Mouse (Mus musculus): ENCODE data around the gene Gm20388.

Gene Gm20388

GRCm38 (mm10) chr8:121474161-121474897 is 1563.7 kb downstream of the Gm20388 start:
- in situ Hi-C loops (cut with MboI): no loop called here

- in situ Hi-C loops (cut with MboI): no loop called here
Observed at GRCm38 (mm10) chr8:121474898-121475284, 1564.2 kb downstream of the Gm20388 start.

- in situ Hi-C loops (cut with MboI): no loop called here
Observed at GRCm38 (mm10) chr8:121477851-121478547, 1567.4 kb downstream of the Gm20388 start.

GRCm38 (mm10) chr8:121479144-121479543 is 1568.5 kb downstream of the Gm20388 start:
- in situ Hi-C loops (cut with MboI): no loop called here

- in situ Hi-C loops (cut with MboI): no loop called here
Observed at GRCm38 (mm10) chr8:121480411-121481031, 1569.9 kb downstream of the Gm20388 start.

GRCm38 (mm10) chr8:121484072-121484782 is 1573.6 kb downstream of the Gm20388 start:
- in situ Hi-C loops (cut with MboI): no loop called here

GRCm38 (mm10) chr8:121491633-121492032 is 1581.0 kb downstream of the Gm20388 start:
- in situ Hi-C loops (cut with MboI): no loop called here

GRCm38 (mm10) chr8:121497621-121498020 is 1587.0 kb downstream of the Gm20388 start:
- in situ Hi-C loops (cut with MboI): no loop called here

GRCm38 (mm10) chr8:121511751-121512150 is 1601.1 kb downstream of the Gm20388 start:
- in situ Hi-C loops (cut with MboI): loop anchor here (25.0 kb wide), 1 partner anchor 399 kb away; the partner anchor contains the start of genes Foxc2 and Mthfsd

GRCm38 (mm10) chr8:121513429-121513828 is 1602.8 kb downstream of the Gm20388 start:
- in situ Hi-C loops (cut with MboI): loop anchor here (25.0 kb wide), 1 partner anchor 401 kb away; the partner anchor contains the start of genes Foxc2 and Mthfsd

GRCm38 (mm10) chr8:121525111-121525818 is 1614.6 kb downstream of the Gm20388 start:
- in situ Hi-C loops (cut with MboI): no loop called here

GRCm38 (mm10) chr8:121526811-121527550 is 1616.3 kb downstream of the Gm20388 start:
- in situ Hi-C loops (cut with MboI): no loop called here

- in situ Hi-C loops (cut with MboI): no loop called here
Observed at GRCm38 (mm10) chr8:121527751-121528150, 1617.1 kb downstream of the Gm20388 start.

- in situ Hi-C loops (cut with MboI): no loop called here
Observed at GRCm38 (mm10) chr8:121528790-121529189, 1618.1 kb downstream of the Gm20388 start.

- in situ Hi-C loops (cut with MboI): no loop called here
Observed at GRCm38 (mm10) chr8:121530639-121531038, 1620.0 kb downstream of the Gm20388 start.

GRCm38 (mm10) chr8:121532381-121532780 is 1621.7 kb downstream of the Gm20388 start:
- in situ Hi-C loops (cut with MboI): no loop called here

GRCm38 (mm10) chr8:121541862-121542261 is 1631.2 kb downstream of the Gm20388 start:
- in situ Hi-C loops (cut with MboI): loop anchor here (10.0 kb wide), 1 partner anchor 53 kb away; the partner anchor contains the start of gene Map1lc3b

GRCm38 (mm10) chr8:121542901-121543300 is 1632.3 kb downstream of the Gm20388 start:
- in situ Hi-C loops (cut with MboI): loop anchor here (10.0 kb wide), 1 partner anchor 52 kb away; the partner anchor contains the start of gene Map1lc3b

- in situ Hi-C loops (cut with MboI): loop anchor here (10.0 kb wide), 1 partner anchor 50 kb away; the partner anchor contains the start of gene Map1lc3b
Observed at GRCm38 (mm10) chr8:121544276-121544785, 1633.7 kb downstream of the Gm20388 start, which contains the start of gene 1700018B08Rik. TSS of gene 1700018B08Rik (minus strand) at chr8:121544320.

GRCm38 (mm10) chr8:121544936-121545335 is 1634.3 kb downstream of the Gm20388 start:
- in situ Hi-C loops (cut with MboI): loop anchor here (10.0 kb wide), 1 partner anchor 50 kb away; the partner anchor contains the start of gene Map1lc3b
